Mouse (Mus musculus): ENCODE measurements around the gene Sema3e. TPM values are rescaled to one million over a fixed set of nuclear protein-coding genes. Genes with fewer than 3 reads are reported as not detected.

Gene Sema3e
- polyA plus RNA-seq, 1 experiment from 2014 or later, result 0.79 TPM

GRCm38 (mm10) chr5:14092262-14092776 is 67.2 kb downstream of the Sema3e start:
- Histone ChIP-seq H3K9me3 (replicated peaks; ENCODE audit: control insufficient read depth, low read length) (no peaks in the 10 kb centered on the region), H3K4me3 (ENCODE audit: low read depth, low read length) (no peak overlapping the region), H3K4me1 (ENCODE audit: control insufficient read depth, insufficient read depth, low read length) (no peaks in the 10 kb centered on the region), H3K27me3 (ENCODE audit: control insufficient read depth, insufficient read depth, low read length) (no peaks in the 10 kb centered on the region), H3K27ac (ENCODE audit: low read depth, low read length) (no peak overlapping the region), H3K36me3 (ENCODE audit: control insufficient read depth, insufficient read depth, low read length) (no peaks in the 10 kb centered on the region), H3K4me2 (peak overlapping the region; percentile 35), H3K9ac (ENCODE audit: low read depth, low read length) (no peak overlapping the region)
- WGBS (ENCODE audit: insufficient replicate concordance), result 46% methylated on average over 14 of the region's 14 CpGs
- ATAC-seq (replicated peaks; ENCODE audit: insufficient number of reproducible peaks, low FRiP score, low TSS enrichment), result no peak

- H3K4me1 ChIP-seq (ENCODE audit: control insufficient read depth, insufficient read depth, low read length), result no peaks in the 10 kb centered on the region
- no peak overlapping the region for H3K4me2 ChIP-seq
- no peak overlapping the region for H3K4me3 ChIP-seq (ENCODE audit: low read depth, low read length)
- no peaks in the 10 kb centered on the region for H3K9me3 ChIP-seq (replicated peaks; ENCODE audit: control insufficient read depth, low read length)
- H3K36me3 ChIP-seq (ENCODE audit: control insufficient read depth, insufficient read depth, low read length), result no peaks in the 10 kb centered on the region
- WGBS (ENCODE audit: insufficient replicate concordance), result 67% methylated on average over 1 of the region's 1 CpGs
- no peak for ATAC-seq (replicated peaks; ENCODE audit: insufficient number of reproducible peaks, low FRiP score, low TSS enrichment)
- H3K9ac ChIP-seq (ENCODE audit: low read depth, low read length), result no peak overlapping the region
- no peak overlapping the region for H3K27ac ChIP-seq (ENCODE audit: low read depth, low read length)
- no peaks in the 10 kb centered on the region for H3K27me3 ChIP-seq (ENCODE audit: control insufficient read depth, insufficient read depth, low read length)
These were observed 71.1 kb downstream of the Sema3e start for GRCm38 (mm10) chr5:14096196-14096595.

DNA sequence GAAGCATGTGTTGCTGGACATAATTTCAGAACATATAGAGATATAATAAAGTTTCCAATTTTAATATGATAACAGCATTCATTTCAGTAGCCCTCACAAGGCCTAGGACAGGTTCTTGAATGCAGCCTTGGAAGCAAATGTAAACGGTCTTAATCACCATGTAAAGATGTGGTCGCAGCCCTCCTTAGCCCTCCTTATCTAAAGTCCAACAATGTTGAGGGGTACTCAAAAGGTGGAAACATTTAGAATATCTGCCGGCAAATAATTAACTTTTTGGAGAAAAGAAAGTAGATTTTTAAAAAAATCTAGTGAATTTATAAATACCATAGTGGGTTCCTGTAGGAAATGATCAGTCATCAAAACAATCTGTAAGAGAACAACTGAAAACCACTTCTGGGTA is 73.6 kb downstream of the Sema3e start:
- Histone ChIP-seq H3K4me3 (ENCODE audit: low read depth, low read length) (no peak overlapping the region), H3K4me2 (no peak overlapping the region), H3K27me3 (ENCODE audit: control insufficient read depth, insufficient read depth, low read length) (no peaks in the 10 kb centered on the region), H3K9me3 (replicated peaks; ENCODE audit: control insufficient read depth, low read length) (no peaks in the 10 kb centered on the region), H3K9ac (ENCODE audit: low read depth, low read length) (no peak overlapping the region), H3K36me3 (ENCODE audit: control insufficient read depth, insufficient read depth, low read length) (no peaks in the 10 kb centered on the region), H3K27ac (ENCODE audit: low read depth, low read length) (no peak overlapping the region), H3K4me1 (ENCODE audit: control insufficient read depth, insufficient read depth, low read length) (no peaks in the 10 kb centered on the region)
- no peak for ATAC-seq (replicated peaks; ENCODE audit: insufficient number of reproducible peaks, low FRiP score, low TSS enrichment)
- 82% methylated on average over 3 of the region's 3 CpGs for WGBS (ENCODE audit: insufficient replicate concordance)

DNA sequence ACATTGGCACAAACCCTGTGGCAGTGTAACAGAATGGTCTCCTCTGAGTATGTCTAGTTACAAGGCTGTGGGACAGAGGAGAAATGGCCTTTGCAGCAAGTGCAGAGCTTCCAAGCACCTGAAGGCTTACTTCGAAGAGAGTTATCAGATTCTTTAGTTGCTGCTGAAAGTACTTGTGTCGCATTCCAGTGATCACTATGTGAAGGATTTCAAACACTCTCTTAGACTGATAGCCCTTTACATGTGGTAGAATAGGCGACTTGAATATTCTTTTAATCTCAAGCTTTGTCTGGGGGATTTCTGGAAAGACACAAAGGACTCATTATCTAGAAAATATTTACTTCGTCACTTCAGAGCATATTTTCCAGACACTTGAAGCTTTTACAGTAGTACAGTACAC is 82.3 kb downstream of the Sema3e start:
- Histone ChIP-seq H3K4me2 (no peak overlapping the region), H3K9me3 (replicated peaks; ENCODE audit: control insufficient read depth, low read length) (no peaks in the 10 kb centered on the region), H3K4me3 (ENCODE audit: low read depth, low read length) (no peak overlapping the region), H3K9ac (ENCODE audit: low read depth, low read length) (no peak overlapping the region), H3K4me1 (ENCODE audit: control insufficient read depth, insufficient read depth, low read length) (no peaks in the 10 kb centered on the region), H3K36me3 (ENCODE audit: control insufficient read depth, insufficient read depth, low read length) (no peaks in the 10 kb centered on the region), H3K27me3 (ENCODE audit: control insufficient read depth, insufficient read depth, low read length) (no peaks in the 10 kb centered on the region), H3K27ac (ENCODE audit: low read depth, low read length) (no peak overlapping the region)
- ATAC-seq (replicated peaks; ENCODE audit: insufficient number of reproducible peaks, low FRiP score, low TSS enrichment), result no peak
- 47% methylated on average over 4 of the region's 4 CpGs for WGBS (ENCODE audit: insufficient replicate concordance)

DNA sequence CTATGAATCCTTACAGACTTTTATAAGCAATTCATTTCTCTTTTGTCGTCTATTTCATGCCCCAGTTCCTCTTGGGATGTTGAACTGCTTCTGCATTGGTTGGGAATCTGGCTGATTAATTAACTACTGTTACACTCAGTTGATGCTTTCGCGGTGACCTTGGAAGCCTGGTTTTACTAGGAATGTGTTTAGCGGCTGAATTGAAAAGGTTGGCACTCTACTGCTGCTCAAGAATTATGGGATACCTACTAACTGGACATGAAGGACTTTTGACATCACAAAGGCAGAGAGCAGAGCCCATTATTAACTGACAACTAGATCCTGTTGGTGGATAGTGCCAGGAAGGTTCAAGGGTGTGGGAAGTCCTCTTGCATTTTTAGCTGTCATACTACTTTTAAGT is 83.9 kb downstream of the Sema3e start:
- no peaks in the 10 kb centered on the region for H3K36me3 ChIP-seq (ENCODE audit: control insufficient read depth, insufficient read depth, low read length)
- no peak overlapping the region for H3K27ac ChIP-seq (ENCODE audit: low read depth, low read length)
- no peaks in the 10 kb centered on the region for H3K4me1 ChIP-seq (ENCODE audit: control insufficient read depth, insufficient read depth, low read length)
- H3K27me3 ChIP-seq (ENCODE audit: control insufficient read depth, insufficient read depth, low read length), result no peaks in the 10 kb centered on the region
- no peak for ATAC-seq (replicated peaks; ENCODE audit: insufficient number of reproducible peaks, low FRiP score, low TSS enrichment)
- H3K4me2 ChIP-seq, result no peak overlapping the region
- 85% methylated on average over 4 of the region's 4 CpGs for WGBS (ENCODE audit: insufficient replicate concordance)
- no peak overlapping the region for H3K9ac ChIP-seq (ENCODE audit: low read depth, low read length)
- H3K4me3 ChIP-seq (ENCODE audit: low read depth, low read length), result no peak overlapping the region
- no peaks in the 10 kb centered on the region for H3K9me3 ChIP-seq (replicated peaks; ENCODE audit: control insufficient read depth, low read length)

DNA sequence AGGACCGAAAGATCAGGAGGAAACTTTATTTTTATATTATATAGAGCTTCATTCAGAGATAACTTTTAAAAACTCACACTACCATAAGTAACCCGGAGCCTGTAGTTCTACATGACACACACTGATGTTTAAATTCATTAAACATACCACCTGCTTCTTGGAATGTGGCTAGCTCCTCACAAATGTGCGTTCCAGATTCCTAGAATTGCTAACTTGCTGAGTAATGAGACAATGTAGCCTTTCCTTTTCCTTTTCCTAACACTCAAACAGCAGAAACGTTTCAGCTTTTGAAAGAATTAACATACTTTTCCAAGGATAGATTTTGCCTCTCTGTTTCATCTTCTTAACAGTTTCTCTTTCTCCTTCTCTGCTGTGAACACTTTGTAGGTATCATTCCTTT is 86.3 kb downstream of the Sema3e start:
- WGBS (ENCODE audit: insufficient replicate concordance), result 75% methylated on average over 4 of the region's 4 CpGs
- H3K4me1 ChIP-seq (ENCODE audit: control insufficient read depth, insufficient read depth, low read length), result no peaks in the 10 kb centered on the region
- H3K4me3 ChIP-seq (ENCODE audit: low read depth, low read length), result no peak overlapping the region
- H3K36me3 ChIP-seq (ENCODE audit: control insufficient read depth, insufficient read depth, low read length), result no peaks in the 10 kb centered on the region
- no peak overlapping the region for H3K4me2 ChIP-seq
- no peak overlapping the region for H3K9ac ChIP-seq (ENCODE audit: low read depth, low read length)
- ATAC-seq (replicated peaks; ENCODE audit: insufficient number of reproducible peaks, low FRiP score, low TSS enrichment), result no peak
- no peaks in the 10 kb centered on the region for H3K27me3 ChIP-seq (ENCODE audit: control insufficient read depth, insufficient read depth, low read length)
- no peak overlapping the region for H3K27ac ChIP-seq (ENCODE audit: low read depth, low read length)
- H3K9me3 ChIP-seq (replicated peaks; ENCODE audit: control insufficient read depth, low read length), result no peaks in the 10 kb centered on the region

DNA sequence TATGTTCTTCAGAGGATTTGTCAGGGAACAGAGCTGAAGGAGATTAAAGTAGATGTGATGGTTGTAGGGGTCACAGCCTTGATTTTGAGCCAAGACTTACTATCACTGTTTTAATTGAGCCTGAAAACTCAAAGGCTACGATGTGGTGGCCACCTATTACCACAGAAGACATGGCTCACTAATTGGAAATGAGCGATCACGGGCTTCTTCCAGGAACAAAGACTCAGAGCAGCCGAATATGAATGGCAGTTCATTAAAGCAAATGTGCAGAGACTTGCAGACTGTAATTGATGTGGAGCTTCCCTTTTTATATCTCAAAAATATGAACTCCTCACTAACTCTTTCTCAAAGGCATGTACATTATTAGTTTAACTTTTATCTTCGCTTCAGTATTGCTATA is 96.8 kb downstream of the Sema3e start:
- Histone ChIP-seq H3K36me3 (ENCODE audit: control insufficient read depth, insufficient read depth, low read length) (no peaks in the 10 kb centered on the region), H3K4me1 (ENCODE audit: control insufficient read depth, insufficient read depth, low read length) (no peaks in the 10 kb centered on the region), H3K27ac (ENCODE audit: low read depth, low read length) (no peak overlapping the region), H3K4me3 (ENCODE audit: low read depth, low read length) (no peak overlapping the region), H3K4me2 (no peak overlapping the region), H3K9me3 (replicated peaks; ENCODE audit: control insufficient read depth, low read length) (no peaks in the 10 kb centered on the region), H3K27me3 (ENCODE audit: control insufficient read depth, insufficient read depth, low read length) (no peaks in the 10 kb centered on the region), H3K9ac (ENCODE audit: low read depth, low read length) (no peak overlapping the region)
- ATAC-seq (replicated peaks; ENCODE audit: insufficient number of reproducible peaks, low FRiP score, low TSS enrichment), result no peak
- WGBS (ENCODE audit: insufficient replicate concordance), result 72% methylated on average over 5 of the region's 5 CpGs

DNA sequence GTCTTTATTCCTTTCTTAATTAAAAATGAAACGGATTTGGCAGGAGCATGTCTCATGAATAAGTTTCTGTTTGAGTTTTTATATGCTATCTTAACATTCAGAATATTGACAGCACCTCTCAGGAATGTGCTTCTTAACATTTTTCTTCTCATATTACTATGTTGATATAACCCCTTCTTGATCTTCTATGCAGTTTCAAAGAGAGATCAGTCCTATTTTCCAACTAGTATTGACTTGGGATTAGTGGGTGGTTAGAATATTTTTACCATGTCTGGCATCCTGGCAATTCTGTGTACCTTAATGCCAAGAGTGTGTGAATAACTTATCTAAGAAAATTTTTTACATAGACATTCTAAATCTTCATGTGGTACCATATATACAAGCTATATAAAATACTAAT is 101.5 kb downstream of the Sema3e start:
- ATAC-seq (replicated peaks; ENCODE audit: insufficient number of reproducible peaks, low FRiP score, low TSS enrichment), result no peak
- Histone ChIP-seq H3K27ac (ENCODE audit: low read depth, low read length) (no peak overlapping the region), H3K4me1 (ENCODE audit: control insufficient read depth, insufficient read depth, low read length) (no peaks in the 10 kb centered on the region), H3K27me3 (ENCODE audit: control insufficient read depth, insufficient read depth, low read length) (no peaks in the 10 kb centered on the region), H3K36me3 (ENCODE audit: control insufficient read depth, insufficient read depth, low read length) (no peaks in the 10 kb centered on the region), H3K4me2 (no peak overlapping the region), H3K9me3 (replicated peaks; ENCODE audit: control insufficient read depth, low read length) (no peaks in the 10 kb centered on the region), H3K9ac (ENCODE audit: low read depth, low read length) (no peak overlapping the region), H3K4me3 (ENCODE audit: low read depth, low read length) (no peak overlapping the region)
- WGBS (ENCODE audit: insufficient replicate concordance), result 51% methylated on average over 1 of the region's 1 CpGs

DNA sequence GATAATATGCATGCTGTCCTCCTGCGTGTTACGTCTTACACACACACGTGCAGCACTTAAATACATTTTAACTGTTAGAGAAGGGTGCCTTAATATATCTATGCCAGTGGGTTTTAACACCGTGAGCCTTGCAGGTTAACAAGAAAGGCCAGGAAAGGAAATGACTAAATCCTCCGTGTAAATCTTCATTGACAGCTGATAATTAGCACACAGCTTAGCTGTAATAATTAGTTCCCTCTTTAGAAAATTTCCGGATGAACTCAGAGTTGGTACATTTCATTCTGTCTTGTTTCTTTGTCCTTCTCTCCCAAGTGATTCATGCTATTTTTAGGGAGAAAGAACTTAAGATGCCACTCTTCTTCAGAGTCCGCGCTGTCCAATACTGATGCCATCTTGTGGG is 110.9 kb downstream of the Sema3e start:
- WGBS (ENCODE audit: insufficient replicate concordance), result 75% methylated on average over 8 of the region's 8 CpGs
- no peaks in the 10 kb centered on the region for H3K9me3 ChIP-seq (replicated peaks; ENCODE audit: control insufficient read depth, low read length)
- ATAC-seq (replicated peaks; ENCODE audit: insufficient number of reproducible peaks, low FRiP score, low TSS enrichment), result no peak

More for the DNA sequence above, 110.9 kb downstream of the Sema3e start:
- Histone ChIP-seq H3K4me1 (ENCODE audit: control insufficient read depth, insufficient read depth, low read length) (no peaks in the 10 kb centered on the region), H3K4me2 (no peak overlapping the region), H3K27ac (ENCODE audit: low read depth, low read length) (no peak overlapping the region), H3K27me3 (ENCODE audit: control insufficient read depth, insufficient read depth, low read length) (no peaks in the 10 kb centered on the region), H3K36me3 (ENCODE audit: control insufficient read depth, insufficient read depth, low read length) (no peaks in the 10 kb centered on the region), H3K9ac (ENCODE audit: low read depth, low read length) (no peak overlapping the region), H3K4me3 (ENCODE audit: low read depth, low read length) (no peak overlapping the region)

Data from heart, embryonic 11.5 days (tissue).